Mouse (Mus musculus) stomach, postnatal 0 days (tissue): ENCODE results near the gene Sec23b.

Source experiments
- CTCF ChIP-seq: IDR thresholded peaks from 2 replicates; pipeline ENCODE4 v1.5.1; 2016; ENCODE audit warnings: antibody characterized with exemption, low read depth, mild to moderate bottlenecking, moderate library complexity
- EP300 ChIP-seq: optimal IDR thresholded peaks from 2 replicates; pipeline ENCODE3; 2016; ENCODE audit warnings: antibody characterized with exemption

- TF ChIP-seq EP300: no peak
- no peak for TF ChIP-seq CTCF
Measured at GRCm38 (mm10) chr2:144543670-144544069, 12.4 kb upstream of the Sec23b start.
